Mouse (Mus musculus) kidney, adult 18-20 months (tissue): ENCODE measurements around the gene Rnf185.
A peak's percentile ranks its signal among the peaks of the same experiment; 100 is the strongest.

Experiments
- DNase-seq: peaks from one replicate; pipeline ENCODE4 v3.0.0; 2021

The Rnf185 gene

GRCm38 (mm10) chr11:3452167-3452639 is at the start of gene Rnf185:
Gene Rnf185, minus strand, starts transcription at chr11:3452363.
- DNase-seq: peak; percentile 93

- DNase-seq: no peak
Measured at GRCm38 (mm10) chr11:3497296-3497695, 45.1 kb upstream of the Rnf185 start.

GRCm38 (mm10) chr11:3496756-3497155 is 44.6 kb upstream of the Rnf185 start:
- peak; percentile 55 for DNase-seq

- no peak for DNase-seq
Measured at GRCm38 (mm10) chr11:3495496-3495895, 43.3 kb upstream of the Rnf185 start.

- DNase-seq: no peak
Measured at GRCm38 (mm10) chr11:3494857-3495256, 42.7 kb upstream of the Rnf185 start.

- DNase-seq: no peak
Measured at GRCm38 (mm10) chr11:3492748-3493147, 40.6 kb upstream of the Rnf185 start.

- DNase-seq: no peak
Measured at GRCm38 (mm10) chr11:3489036-3489435, 36.9 kb upstream of the Rnf185 start.

- DNase-seq: no peak
Measured at GRCm38 (mm10) chr11:3487952-3488570, 35.9 kb upstream of the Rnf185 start, which contains the start of gene Pla2g3. Gene Pla2g3, plus strand, starts transcription at chr11:3488284.

- DNase-seq: no peak
Measured at GRCm38 (mm10) chr11:3486349-3486748, 34.2 kb upstream of the Rnf185 start.

GRCm38 (mm10) chr11:3483980-3484642 is 31.9 kb upstream of the Rnf185 start:
- DNase-seq: no peak

- no peak for DNase-seq
Measured at GRCm38 (mm10) chr11:3475489-3475888, 23.3 kb upstream of the Rnf185 start.

GRCm38 (mm10) chr11:3474480-3475115 is 22.4 kb upstream of the Rnf185 start:
- DNase-seq: peak; percentile 50

- peak; percentile 88 for DNase-seq
Measured at GRCm38 (mm10) chr11:3472484-3472883, 20.3 kb upstream of the Rnf185 start.

GRCm38 (mm10) chr11:3471448-3471850 is 19.3 kb upstream of the Rnf185 start:
- DNase-seq: peak; percentile 46

- DNase-seq: no peak
Measured at GRCm38 (mm10) chr11:3462846-3463245, 10.7 kb upstream of the Rnf185 start.

GRCm38 (mm10) chr11:3459105-3459468 is 6.9 kb upstream of the Rnf185 start:
- DNase-seq: peak; percentile 36

- DNase-seq: peak; percentile 51
Measured at GRCm38 (mm10) chr11:3458428-3459104, 6.4 kb upstream of the Rnf185 start.

GRCm38 (mm10) chr11:3456354-3456753 is 4.2 kb upstream of the Rnf185 start:
- peak; percentile 80 for DNase-seq

- no peak for DNase-seq
Measured at GRCm38 (mm10) chr11:3454506-3454905, 2.3 kb upstream of the Rnf185 start.

GRCm38 (mm10) chr11:3453467-3453866 is 1.3 kb upstream of the Rnf185 start:
- no peak for DNase-seq

GRCm38 (mm10) chr11:3452769-3453168 is 606 bp upstream of the Rnf185 start:
- DNase-seq: peak; percentile 27

- DNase-seq: no peak
Measured at GRCm38 (mm10) chr11:3451701-3452163, 431 bp downstream of the Rnf185 start.

- no peak for DNase-seq
Measured at GRCm38 (mm10) chr11:3444875-3445274, 7.3 kb downstream of the Rnf185 start.
